Mouse (Mus musculus) embryonic facial prominence, embryonic 15.5 days (tissue): ENCODE data around the gene Skap1. TPM values are rescaled to one million over a fixed set of nuclear protein-coding genes. Genes with fewer than 3 reads are reported as not detected.

Experiments used
- polyA plus RNA-seq: library from polyadenylated mRNA; unstranded; fragments of >200 nt; fragmentation: Nextera tagmentation; extraction: Ambion mirVana; gene quantifications from 2 replicates; pipeline ENCODE4 v1.2.1, GENCODE M21; 2015

Gene Skap1
- polyA plus RNA-seq, 1 experiment from 2014 or later, result 2.3 TPM

Other genes with a start within 250 kb of the Skap1 start
- gene Hoxb9, start 193.1 kb upstream of the Skap1 start, polyA plus RNA-seq, result 0.07 TPM in 1 of 2 replicates, not detected in the other
- not detected in 2 replicates for gene Hoxb8, start 182.7 kb upstream of the Skap1 start, polyA plus RNA-seq
- gene Hoxb7, start 178.0 kb upstream of the Skap1 start, polyA plus RNA-seq, result not detected in 2 replicates
- gene Hoxb6, start 172.1 kb upstream of the Skap1 start, polyA plus RNA-seq, result not detected in 2 replicates
- not detected in 2 replicates for gene Hoxb5, start 161.3 kb upstream of the Skap1 start, polyA plus RNA-seq
- 0.11 TPM in 1 of 2 replicates, not detected in the other for gene Hoxb4, start 146.3 kb upstream of the Skap1 start, polyA plus RNA-seq
- 0.07 TPM in 1 of 2 replicates, not detected in the other for gene Hoxb3, start 141.3 kb upstream of the Skap1 start, polyA plus RNA-seq
- 1.1 and 1.4 TPM in 2 replicates for gene Hoxb2, start 114.1 kb upstream of the Skap1 start, polyA plus RNA-seq
- gene Hoxb1, start 98.8 kb upstream of the Skap1 start, polyA plus RNA-seq, result not detected in 2 replicates